Mouse (Mus musculus): ENCODE data around the gene Smg6. TPM values are rescaled to one million over a fixed set of nuclear protein-coding genes. Genes with fewer than 3 reads are reported as not detected.

Gene Smg6
- total and polyA plus RNA-seq, 2 experiments from 2014 or later: 9.6 to 25.8 TPM

- no peaks in the 10 kb centered on the region for H3K27me3 ChIP-seq (ENCODE audit: insufficient read depth, low read length)
- no peak for DNase-seq
- H3K4me2 ChIP-seq (ENCODE audit: low read depth): no peak overlapping the region
- H3K4me1 ChIP-seq (ENCODE audit: insufficient read depth): peaks cover 16% of the 10 kb centered on the region
- peaks cover 16% of the 10 kb centered on the region for H3K36me3 ChIP-seq (ENCODE audit: insufficient read depth)
- 83% methylated on average over 2 of the region's 2 CpGs for WGBS
- no peak for ATAC-seq
- no peaks in the 10 kb centered on the region for H3K9me3 ChIP-seq (ENCODE audit: low read length)
- no peak overlapping the region for H3K27ac ChIP-seq (ENCODE audit: low read depth, low read length)
- no peak overlapping the region for H3K9ac ChIP-seq
- no peak for TF ChIP-seq CTCF (IDR thresholded peaks at IDR 0.05; ENCODE audit: low read depth)
- no peak overlapping the region for H3K4me3 ChIP-seq (ENCODE audit: low read depth, low read length)
Measured at GRCm38 (mm10) chr11:74927236-74927725, 1.7 kb downstream of the Smg6 start.

- no peak for TF ChIP-seq CTCF (IDR thresholded peaks at IDR 0.05; ENCODE audit: low read depth)
- DNase-seq: no peak
- no peak for ATAC-seq
Measured at GRCm38 (mm10) chr11:74929111-74929510, 3.5 kb downstream of the Smg6 start.

GRCm38 (mm10) chr11:74930391-74930790, 4.8 kb downstream of the Smg6 start:
- no peak overlapping the region for H3K27ac ChIP-seq (ENCODE audit: low read depth, low read length)
- no peak overlapping the region for H3K4me3 ChIP-seq (ENCODE audit: low read depth, low read length)
- peaks cover 45% of the 10 kb centered on the region for H3K36me3 ChIP-seq (ENCODE audit: insufficient read depth)
- DNase-seq (no peak), ATAC-seq (no peak)
- no peak overlapping the region for H3K9ac ChIP-seq
- H3K4me2 ChIP-seq (ENCODE audit: low read depth): no peak overlapping the region
- TF ChIP-seq CTCF (IDR thresholded peaks at IDR 0.05; ENCODE audit: low read depth): no peak
- no peaks in the 10 kb centered on the region for H3K9me3 ChIP-seq (ENCODE audit: low read length)
- 91% methylated on average over 7 of the region's 7 CpGs for WGBS
- H3K27me3 ChIP-seq (ENCODE audit: insufficient read depth, low read length): no peaks in the 10 kb centered on the region
- peaks cover 9% of the 10 kb centered on the region; the same call in 1 of the 2 replicates for H3K4me1 ChIP-seq (ENCODE audit: insufficient read depth)

More at GRCm38 (mm10) chr11:74929111-74929510, 3.5 kb downstream of the Smg6 start:
- no peaks in the 10 kb centered on the region for H3K9me3 ChIP-seq (ENCODE audit: low read length)
- H3K36me3 ChIP-seq (ENCODE audit: insufficient read depth): peaks cover 32% of the 10 kb centered on the region
- H3K4me3 ChIP-seq (ENCODE audit: low read depth, low read length): no peak overlapping the region
- H3K9ac ChIP-seq: no peak overlapping the region
- peaks cover 16% of the 10 kb centered on the region for H3K4me1 ChIP-seq (ENCODE audit: insufficient read depth)
- 94% methylated on average over 4 of the region's 4 CpGs for WGBS
- no peak overlapping the region for H3K27ac ChIP-seq (ENCODE audit: low read depth, low read length)
- H3K27me3 ChIP-seq (ENCODE audit: insufficient read depth, low read length): no peaks in the 10 kb centered on the region
- H3K4me2 ChIP-seq (ENCODE audit: low read depth): no peak overlapping the region

GRCm38 (mm10) chr11:74946348-74946747, 20.7 kb downstream of the Smg6 start:
- Histone ChIP-seq H3K4me2 (ENCODE audit: low read depth) (no peak overlapping the region), H3K9ac (no peak overlapping the region), H3K36me3 (ENCODE audit: insufficient read depth) (peaks cover 29% of the 10 kb centered on the region), H3K4me3 (ENCODE audit: low read depth, low read length) (no peak overlapping the region), H3K27me3 (ENCODE audit: insufficient read depth, low read length) (no peaks in the 10 kb centered on the region), H3K4me1 (ENCODE audit: insufficient read depth) (no peaks in the 10 kb centered on the region), H3K9me3 (ENCODE audit: low read length) (no peaks in the 10 kb centered on the region), H3K27ac (ENCODE audit: low read depth, low read length) (no peak overlapping the region)
- DNase-seq (peak; percentile 74), ATAC-seq (peak; percentile 27; the same call in 1 of the 2 replicates)
- peak; percentile 75 for TF ChIP-seq CTCF (IDR thresholded peaks at IDR 0.05; ENCODE audit: low read depth)
- 78% methylated on average over 3 of the region's 3 CpGs for WGBS

GRCm38 (mm10) chr11:74954901-74955300, 29.3 kb downstream of the Smg6 start:
- Histone ChIP-seq H3K27ac (ENCODE audit: low read depth, low read length) (no peak overlapping the region), H3K9ac (no peak overlapping the region), H3K27me3 (ENCODE audit: insufficient read depth, low read length) (no peaks in the 10 kb centered on the region), H3K9me3 (ENCODE audit: low read length) (no peaks in the 10 kb centered on the region), H3K4me3 (ENCODE audit: low read depth, low read length) (no peak overlapping the region), H3K36me3 (ENCODE audit: insufficient read depth) (peaks cover 4% of the 10 kb centered on the region; the same call in 1 of the 2 replicates), H3K4me1 (ENCODE audit: insufficient read depth) (no peaks in the 10 kb centered on the region), H3K4me2 (ENCODE audit: low read depth) (no peak overlapping the region)
- DNase-seq (no peak), ATAC-seq (no peak)
- no peak for TF ChIP-seq CTCF (IDR thresholded peaks at IDR 0.05; ENCODE audit: low read depth)

- no peak overlapping the region for H3K27ac ChIP-seq (ENCODE audit: low read depth, low read length)
- H3K36me3 ChIP-seq (ENCODE audit: insufficient read depth): peaks cover 4% of the 10 kb centered on the region; the same call in 1 of the 2 replicates
- TF ChIP-seq CTCF (IDR thresholded peaks at IDR 0.05; ENCODE audit: low read depth): no peak
- H3K4me1 ChIP-seq (ENCODE audit: insufficient read depth): no peaks in the 10 kb centered on the region
- H3K4me3 ChIP-seq (ENCODE audit: low read depth, low read length): no peak overlapping the region
- H3K9me3 ChIP-seq (ENCODE audit: low read length): no peaks in the 10 kb centered on the region
- no peak for DNase-seq
- H3K4me2 ChIP-seq (ENCODE audit: low read depth): no peak overlapping the region
- ATAC-seq: no peak
- no peaks in the 10 kb centered on the region for H3K27me3 ChIP-seq (ENCODE audit: insufficient read depth, low read length)
- H3K9ac ChIP-seq: no peak overlapping the region
Measured at GRCm38 (mm10) chr11:74956006-74956405, 30.4 kb downstream of the Smg6 start.

- H3K9ac ChIP-seq: no peak overlapping the region
- no peaks in the 10 kb centered on the region for H3K36me3 ChIP-seq (ENCODE audit: insufficient read depth)
- WGBS: 91% methylated on average over 2 of the region's 2 CpGs
- no peak for DNase-seq
- no peak for TF ChIP-seq CTCF (IDR thresholded peaks at IDR 0.05; ENCODE audit: low read depth)
- no peaks in the 10 kb centered on the region for H3K9me3 ChIP-seq (ENCODE audit: low read length)
- H3K4me3 ChIP-seq (ENCODE audit: low read depth, low read length): no peak overlapping the region
- H3K4me2 ChIP-seq (ENCODE audit: low read depth): no peak overlapping the region
- no peaks in the 10 kb centered on the region for H3K4me1 ChIP-seq (ENCODE audit: insufficient read depth)
- H3K27ac ChIP-seq (ENCODE audit: low read depth, low read length): no peak overlapping the region
- H3K27me3 ChIP-seq (ENCODE audit: insufficient read depth, low read length): no peaks in the 10 kb centered on the region
- no peak for ATAC-seq
Measured at GRCm38 (mm10) chr11:74957600-74957999, 32.0 kb downstream of the Smg6 start.
